Mouse (Mus musculus): ENCODE results near the gene Ikzf2.

Ikzf2 gene

GRCm38 (mm10) chr1:69667456-69667855, 19.6 kb downstream of the Ikzf2 start:
- no peak for DNase-seq (ENCODE audit: extremely low spot score, low read depth, low spot score)

- DNase-seq (ENCODE audit: extremely low spot score, low read depth, low spot score), result no peak
These were observed 27.3 kb downstream of the Ikzf2 start for GRCm38 (mm10) chr1:69659779-69660178.

- DNase-seq (ENCODE audit: extremely low spot score, low read depth, low spot score), result no peak
These were observed 29.0 kb downstream of the Ikzf2 start for GRCm38 (mm10) chr1:69658051-69658450.

- DNase-seq (ENCODE audit: extremely low spot score, low read depth, low spot score), result no peak
These were observed 29.6 kb downstream of the Ikzf2 start for GRCm38 (mm10) chr1:69657455-69657854.

- no peak for DNase-seq (ENCODE audit: extremely low spot score, low read depth, low spot score)
These were observed 30.1 kb downstream of the Ikzf2 start for GRCm38 (mm10) chr1:69656929-69657328.

GRCm38 (mm10) chr1:69656047-69656782, 30.8 kb downstream of the Ikzf2 start:
- no peak for DNase-seq (ENCODE audit: extremely low spot score, low read depth, low spot score)

GRCm38 (mm10) chr1:69655368-69655767, 31.7 kb downstream of the Ikzf2 start:
- DNase-seq (ENCODE audit: extremely low spot score, low read depth, low spot score), result no peak

GRCm38 (mm10) chr1:69654955-69655354, 32.1 kb downstream of the Ikzf2 start:
- no peak for DNase-seq (ENCODE audit: extremely low spot score, low read depth, low spot score)

- no peak for DNase-seq (ENCODE audit: extremely low spot score, low read depth, low spot score)
These were observed 33.6 kb downstream of the Ikzf2 start for GRCm38 (mm10) chr1:69653419-69653818.

GRCm38 (mm10) chr1:69643138-69643537, 43.9 kb downstream of the Ikzf2 start:
- DNase-seq (ENCODE audit: extremely low spot score, low read depth, low spot score), result no peak

- no peak for DNase-seq (ENCODE audit: extremely low spot score, low read depth, low spot score)
These were observed 45.1 kb downstream of the Ikzf2 start for GRCm38 (mm10) chr1:69641986-69642385.

- no peak for DNase-seq (ENCODE audit: extremely low spot score, low read depth, low spot score)
These were observed 48.7 kb downstream of the Ikzf2 start for GRCm38 (mm10) chr1:69638321-69638720.

- DNase-seq (ENCODE audit: extremely low spot score, low read depth, low spot score), result no peak
These were observed 49.1 kb downstream of the Ikzf2 start for GRCm38 (mm10) chr1:69637907-69638306.

GRCm38 (mm10) chr1:69634259-69634658, 52.8 kb downstream of the Ikzf2 start:
- DNase-seq (ENCODE audit: extremely low spot score, low read depth, low spot score), result no peak

GRCm38 (mm10) chr1:69630508-69630907, 56.5 kb downstream of the Ikzf2 start:
- DNase-seq (ENCODE audit: extremely low spot score, low read depth, low spot score), result no peak

GRCm38 (mm10) chr1:69629513-69629912, 57.5 kb downstream of the Ikzf2 start:
- DNase-seq (ENCODE audit: extremely low spot score, low read depth, low spot score), result no peak

- no peak for DNase-seq (ENCODE audit: extremely low spot score, low read depth, low spot score)
These were observed 75.0 kb downstream of the Ikzf2 start for GRCm38 (mm10) chr1:69612076-69612475.

GRCm38 (mm10) chr1:69611204-69611725, 75.8 kb downstream of the Ikzf2 start:
- no peak for DNase-seq (ENCODE audit: extremely low spot score, low read depth, low spot score)

- DNase-seq (ENCODE audit: extremely low spot score, low read depth, low spot score), result no peak
These were observed 76.3 kb downstream of the Ikzf2 start for GRCm38 (mm10) chr1:69610791-69611190.

GRCm38 (mm10) chr1:69608846-69609245, 78.2 kb downstream of the Ikzf2 start:
- DNase-seq (ENCODE audit: extremely low spot score, low read depth, low spot score), result no peak

- no peak for DNase-seq (ENCODE audit: extremely low spot score, low read depth, low spot score)
These were observed 80.2 kb downstream of the Ikzf2 start for GRCm38 (mm10) chr1:69606844-69607243.

- no peak for DNase-seq (ENCODE audit: extremely low spot score, low read depth, low spot score)
These were observed 82.8 kb downstream of the Ikzf2 start for GRCm38 (mm10) chr1:69604213-69604612.

GRCm38 (mm10) chr1:69600954-69601353, 86.1 kb downstream of the Ikzf2 start:
- DNase-seq (ENCODE audit: extremely low spot score, low read depth, low spot score), result no peak

Measured in hindlimb bud, embryonic 11.5 days (tissue).